Mouse (Mus musculus) lung, adult 2 months (tissue): ENCODE measurements around the gene Guk1.

Source experiments
- CTCF ChIP-seq: fragments of 200-500 bp; IDR thresholded peaks from 2 replicates; pipeline ENCODE4 v1.5.1; 2011; ENCODE audit warnings: mild to moderate bottlenecking, low read length, control low read depth; ENCODE audit not compliant: insufficient read depth
- POLR2A ChIP-seq: fragments of 200-500 bp; IDR thresholded peaks from 2 replicates; pipeline ENCODE4 v1.6.1; 2011; ENCODE audit warnings: low read depth, mild to moderate bottlenecking, control low read depth, low read length, borderline replicate concordance; ENCODE audit errors: extremely low read depth

DNA sequence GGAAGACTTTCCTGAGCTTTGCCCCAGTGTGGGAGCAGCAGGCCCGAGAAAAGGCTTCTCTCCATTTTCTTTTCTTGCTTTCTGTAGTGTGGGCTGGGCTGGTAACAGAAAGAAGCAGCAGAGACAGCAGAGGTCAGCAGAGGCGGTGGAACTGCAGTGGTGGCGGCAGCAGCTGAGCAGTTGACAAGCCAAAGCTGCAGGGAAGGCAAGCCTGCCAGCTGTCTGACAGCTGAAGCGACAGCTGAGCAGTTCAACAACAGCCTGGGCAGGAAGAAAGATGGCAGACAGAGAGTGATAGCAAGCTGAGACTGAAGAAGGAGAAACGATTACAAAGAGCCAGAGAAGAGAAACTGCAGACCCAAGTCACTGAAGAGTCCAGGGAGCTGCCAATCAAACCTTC lies 30.6 kb downstream of the Guk1 start:
- TF ChIP-seq POLR2A (no peak), CTCF (no peak)
